Mouse (Mus musculus) limb, embryonic 15.5 days (tissue): ENCODE results near the gene Edem3. TPM values are rescaled to one million over a fixed set of nuclear protein-coding genes. Genes with fewer than 3 reads are reported as not detected.
"Not testable (repeated sequence)": the region's sequence is repeated elsewhere in the genome, so short reads cannot be mapped to it uniquely, and the experiment has no call there.

Experiments used
- ATAC-seq: fragments of 200-750 bp; cut with Nextera tagmentation; 2 replicates; pipeline ENCODE4 v1.8.0; 2017; ENCODE audit warnings: low read depth, moderate TSS enrichment; ENCODE audit not compliant: insufficient number of reproducible peaks, low FRiP score, low TSS enrichment
- H3K27ac ChIP-seq: fragments of 300-500 bp; sonication (generic); 2 replicates; pipeline ENCODE4 v1.5.1; 2015; ENCODE audit warnings: moderate library complexity, mild to moderate bottlenecking, inconsistent platforms
- H3K27me3 ChIP-seq: fragments of 300-500 bp; sonication (generic); 2 replicates; pipeline ENCODE4 v1.6.1; 2015; ENCODE audit warnings: inconsistent platforms
- H3K36me3 ChIP-seq: fragments of 300-500 bp; sonication (generic); 2 replicates; pipeline ENCODE4 v1.6.1; 2015; ENCODE audit warnings: inconsistent platforms
- H3K4me1 ChIP-seq: fragments of 300-500 bp; sonication (generic); 2 replicates; pipeline ENCODE4 v1.6.1; 2015; ENCODE audit warnings: inconsistent platforms
- H3K4me2 ChIP-seq: fragments of 300-500 bp; sonication (generic); 2 replicates; pipeline ENCODE4 v1.6.1; 2015; ENCODE audit warnings: mild to moderate bottlenecking, inconsistent platforms
- H3K4me3 ChIP-seq: fragments of 300-500 bp; sonication (generic); 2 replicates; pipeline ENCODE4 v1.5.1; 2015; ENCODE audit warnings: mild to moderate bottlenecking, inconsistent platforms
- H3K9ac ChIP-seq: fragments of 300-500 bp; sonication (generic); 2 replicates; pipeline ENCODE4 v1.6.1; 2015; ENCODE audit warnings: inconsistent platforms
- H3K9me3 ChIP-seq: fragments of 300-500 bp; sonication (generic); 2 replicates; pipeline ENCODE4 v1.6.1; 2016; ENCODE audit warnings: inconsistent platforms
- WGBS: fragments of 180-500 bp; shearing (Covaris S2); methylation state at CpG from one replicate; pipeline ENCODE4 v1.1.7; 2015; 5-methylcytosine and 5-hydroxymethylcytosine counted together
- polyA plus RNA-seq: library from polyadenylated mRNA; unstranded; fragments of >200 nt; fragmentation: Nextera tagmentation; extraction: Ambion mirVana; gene quantifications from 2 replicates; pipeline ENCODE4 v1.2.1, GENCODE M21; 2015

Edem3 gene
- polyA plus RNA-seq, 1 experiment from 2014 or later = 19.1 TPM

GRCm38 (mm10) chr1:151820457-151820856, 65.3 kb downstream of the Edem3 start:
- Histone ChIP-seq H3K4me3 (no peak overlapping the region), H3K27ac (no peak overlapping the region), H3K4me2 (no peak overlapping the region), H3K36me3 (peaks cover 36% of the 10 kb centered on the region), H3K4me1 (no peaks in the 10 kb centered on the region), H3K9me3 (no peaks in the 10 kb centered on the region), H3K27me3 (no peaks in the 10 kb centered on the region), H3K9ac (no peak overlapping the region)
- WGBS = 23% methylated on average over 5 of the region's 5 CpGs
- no peak for ATAC-seq

- no peak overlapping the region for H3K4me2 ChIP-seq
- no peaks in the 10 kb centered on the region for H3K27me3 ChIP-seq
- H3K9me3 ChIP-seq = no peaks in the 10 kb centered on the region
- H3K9ac ChIP-seq = no peak overlapping the region
- H3K4me1 ChIP-seq = no peaks in the 10 kb centered on the region
- no peak overlapping the region for H3K27ac ChIP-seq
- H3K4me3 ChIP-seq = no peak overlapping the region
- 0 out of 2 replicates have a peak, but pooled peaks cover 3% of the 10 kb centered on the region for H3K36me3 ChIP-seq
- WGBS = 74% methylated on average over 7 of the region's 7 CpGs
- ATAC-seq = no peak
Observed at GRCm38 (mm10) chr1:151825065-151825464, 69.9 kb downstream of the Edem3 start.

DNA sequence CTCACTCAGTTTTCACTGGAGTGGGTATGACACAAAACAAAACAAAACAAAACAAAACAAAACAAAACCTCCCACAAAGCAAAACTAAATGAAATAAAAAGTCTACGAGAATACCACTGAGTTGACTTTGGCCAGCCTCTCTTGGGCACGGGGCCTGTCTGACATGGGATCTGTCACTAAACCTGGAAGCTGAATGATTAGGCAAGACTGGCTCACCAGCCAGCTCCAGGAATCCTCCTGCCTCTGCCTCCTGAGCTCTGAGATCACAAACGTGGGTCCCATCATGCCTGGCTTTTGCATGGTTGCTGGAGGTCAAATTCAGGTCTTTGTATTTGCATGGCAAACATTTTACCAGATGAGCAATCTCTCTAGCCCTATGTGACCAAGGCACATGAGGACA, 76.6 kb downstream of the Edem3 start:
- H3K9ac ChIP-seq = no peak overlapping the region
- H3K27me3 ChIP-seq = no peaks in the 10 kb centered on the region
- H3K36me3 ChIP-seq = no peaks in the 10 kb centered on the region
- H3K9me3 ChIP-seq = peaks cover 6% of the 10 kb centered on the region; the same call in 1 of the 2 replicates
- WGBS = 89% methylated on average over 3 of the region's 3 CpGs
- no peak overlapping the region for H3K4me3 ChIP-seq
- ATAC-seq = no peak
- H3K27ac ChIP-seq = no peak overlapping the region
- H3K4me2 ChIP-seq = no peak overlapping the region
- H3K4me1 ChIP-seq = no peaks in the 10 kb centered on the region

DNA sequence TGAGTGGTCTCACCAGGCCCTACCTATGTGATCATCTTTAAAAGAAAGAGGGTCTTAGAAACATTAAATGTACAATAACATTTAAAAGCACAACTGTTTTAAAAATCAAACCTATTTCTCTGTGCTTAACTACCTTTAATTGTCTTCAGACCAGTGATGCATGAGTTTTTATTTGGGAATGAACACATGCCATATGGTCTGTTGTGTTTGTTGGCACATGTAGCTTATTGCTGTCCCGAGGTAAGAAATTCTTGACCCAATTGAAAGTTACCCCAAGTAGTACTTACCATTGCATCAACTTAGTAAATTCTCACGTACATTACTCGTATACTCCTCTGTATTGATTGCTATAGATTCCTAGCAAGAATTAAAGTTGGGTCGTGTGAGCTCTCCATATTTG, 80.1 kb downstream of the Edem3 start:
- ATAC-seq = no peak
- Histone ChIP-seq H3K9ac (no peak overlapping the region), H3K4me1 (no peaks in the 10 kb centered on the region), H3K27ac (no peak overlapping the region), H3K36me3 (no peaks in the 10 kb centered on the region), H3K4me3 (no peak overlapping the region), H3K9me3 (peaks cover 6% of the 10 kb centered on the region; the same call in 1 of the 2 replicates), H3K27me3 (no peaks in the 10 kb centered on the region), H3K4me2 (no peak overlapping the region)
- 82% methylated on average over 4 of the region's 4 CpGs for WGBS

GRCm38 (mm10) chr1:151840345-151840744, 85.2 kb downstream of the Edem3 start:
- not testable (repeated sequence) for H3K9me3 ChIP-seq, H3K4me3 ChIP-seq, H3K4me1 ChIP-seq, H3K27ac ChIP-seq, H3K9ac ChIP-seq, H3K4me2 ChIP-seq, H3K27me3 ChIP-seq, H3K36me3 ChIP-seq, ATAC-seq
- 88% methylated on average over 1 of the region's 1 CpGs for WGBS

DNA sequence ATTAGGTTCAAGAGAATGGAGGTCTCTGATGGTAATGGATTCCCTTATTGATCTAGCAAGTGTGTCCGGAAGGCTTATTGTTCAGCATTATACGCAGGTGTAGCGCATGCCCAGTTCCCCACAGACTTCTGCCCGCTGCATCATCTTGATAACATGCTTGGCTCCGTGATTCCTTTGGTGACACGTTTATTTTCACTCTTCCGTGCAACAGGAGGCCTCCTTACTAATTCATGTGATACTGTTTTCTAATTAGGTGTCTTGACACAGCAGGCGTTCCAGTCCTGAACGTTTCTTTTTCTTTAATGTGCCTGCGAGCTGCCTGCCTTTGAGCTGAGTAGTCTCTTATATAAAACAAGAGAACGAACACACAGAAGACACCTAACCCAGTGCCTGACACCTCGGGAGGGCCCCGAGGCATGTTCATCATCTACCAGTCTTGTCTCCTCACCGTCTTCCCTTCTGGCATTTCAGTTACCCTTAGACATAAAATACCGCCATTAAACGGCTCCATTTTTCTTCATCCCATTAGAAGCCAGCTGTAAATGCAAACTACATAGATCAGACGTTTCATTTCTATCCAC, 90.2 kb downstream of the Edem3 start:
- Histone ChIP-seq H3K4me1 (peaks cover 10% of the 10 kb centered on the region; the same call in 1 of the 2 replicates), H3K4me2 (no peak overlapping the region), H3K27me3 (peaks cover 6% of the 10 kb centered on the region; the same call in 1 of the 2 replicates), H3K9ac (no peak overlapping the region), H3K9me3 (no peaks in the 10 kb centered on the region), H3K27ac (no peak overlapping the region), H3K36me3 (no peaks in the 10 kb centered on the region), H3K4me3 (no peak overlapping the region)
- ATAC-seq = no peak
- 58% methylated on average over 17 of the region's 17 CpGs for WGBS

DNA sequence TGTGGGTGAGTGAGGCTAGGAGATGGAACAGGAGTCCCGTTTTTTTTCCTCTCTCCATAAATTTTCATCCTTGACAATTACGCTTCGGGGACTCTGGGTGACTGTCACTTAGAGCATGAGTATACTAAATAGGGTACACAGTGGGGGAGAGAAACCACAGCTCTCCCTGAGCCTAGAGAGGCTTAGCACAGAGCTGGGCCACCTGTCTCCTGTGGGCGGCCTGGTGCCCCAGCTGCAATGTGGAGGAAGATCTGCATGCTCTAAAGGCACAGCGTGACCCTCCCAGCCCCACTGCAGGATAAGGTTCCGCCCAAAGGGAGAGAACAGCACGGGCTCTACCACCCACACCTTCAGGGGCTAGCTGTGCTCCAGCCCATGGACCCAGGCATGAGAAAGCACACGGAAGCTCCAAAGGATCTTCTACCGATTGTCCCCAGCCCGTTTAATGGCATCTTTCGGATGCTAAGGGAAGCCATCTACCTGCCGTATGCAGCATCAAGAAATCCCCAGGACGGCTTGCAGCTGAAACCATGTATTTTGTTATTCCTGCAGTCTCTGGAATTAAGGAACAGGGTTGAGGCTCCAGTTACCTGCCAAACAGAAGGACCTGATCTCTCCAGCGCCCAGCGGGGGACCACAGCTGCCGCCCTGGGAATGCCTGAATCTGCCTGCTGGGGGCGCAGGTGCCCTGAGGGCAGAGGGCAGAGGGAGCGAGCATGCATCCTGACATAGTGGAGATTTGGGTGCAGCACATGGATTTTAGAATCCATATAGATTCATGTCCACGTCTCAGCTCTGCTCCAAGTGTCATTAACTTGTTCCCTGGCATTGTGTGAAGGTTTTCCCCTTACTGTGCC, 91.0 kb downstream of the Edem3 start:
- Histone ChIP-seq H3K9me3 (no peaks in the 10 kb centered on the region), H3K27me3 (peaks cover 6% of the 10 kb centered on the region; the same call in 1 of the 2 replicates), H3K9ac (no peak overlapping the region), H3K4me2 (no peak overlapping the region), H3K36me3 (no peaks in the 10 kb centered on the region), H3K27ac (no peak overlapping the region), H3K4me1 (peaks cover 10% of the 10 kb centered on the region; the same call in 1 of the 2 replicates), H3K4me3 (no peak overlapping the region)
- WGBS = 58% methylated on average over 19 of the region's 19 CpGs
- 0 out of 2 replicates have a peak, but pooled peaks have one; percentile 48 for ATAC-seq

DNA sequence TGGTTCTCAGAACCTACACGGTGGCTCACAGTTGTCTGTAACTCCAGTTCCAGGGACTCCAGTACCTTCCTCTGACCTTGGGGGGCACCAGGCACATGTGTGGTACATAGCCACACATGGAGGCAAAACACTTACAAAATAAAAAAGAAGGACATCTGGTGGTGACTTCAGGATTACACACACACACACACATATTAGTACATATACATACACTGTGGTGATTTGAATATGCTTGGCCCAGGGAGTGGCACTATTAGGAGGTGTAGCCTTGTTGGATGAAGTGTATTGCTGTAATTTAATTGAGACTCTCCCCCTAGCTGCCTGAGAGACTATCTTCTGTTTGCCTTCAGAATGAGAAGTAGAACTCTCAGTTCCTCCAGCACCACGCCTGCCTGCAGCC, 93.1 kb downstream of the Edem3 start:
- H3K9me3 ChIP-seq = no peaks in the 10 kb centered on the region
- H3K4me3 ChIP-seq = no peak overlapping the region
- H3K9ac ChIP-seq = no peak overlapping the region
- WGBS = 95% methylated on average over 2 of the region's 2 CpGs
- H3K4me2 ChIP-seq = no peak overlapping the region
- no peak overlapping the region for H3K27ac ChIP-seq
- H3K4me1 ChIP-seq = peaks cover 10% of the 10 kb centered on the region; the same call in 1 of the 2 replicates
- H3K27me3 ChIP-seq = peaks cover 6% of the 10 kb centered on the region; the same call in 1 of the 2 replicates
- H3K36me3 ChIP-seq = no peaks in the 10 kb centered on the region
- no peak for ATAC-seq

DNA sequence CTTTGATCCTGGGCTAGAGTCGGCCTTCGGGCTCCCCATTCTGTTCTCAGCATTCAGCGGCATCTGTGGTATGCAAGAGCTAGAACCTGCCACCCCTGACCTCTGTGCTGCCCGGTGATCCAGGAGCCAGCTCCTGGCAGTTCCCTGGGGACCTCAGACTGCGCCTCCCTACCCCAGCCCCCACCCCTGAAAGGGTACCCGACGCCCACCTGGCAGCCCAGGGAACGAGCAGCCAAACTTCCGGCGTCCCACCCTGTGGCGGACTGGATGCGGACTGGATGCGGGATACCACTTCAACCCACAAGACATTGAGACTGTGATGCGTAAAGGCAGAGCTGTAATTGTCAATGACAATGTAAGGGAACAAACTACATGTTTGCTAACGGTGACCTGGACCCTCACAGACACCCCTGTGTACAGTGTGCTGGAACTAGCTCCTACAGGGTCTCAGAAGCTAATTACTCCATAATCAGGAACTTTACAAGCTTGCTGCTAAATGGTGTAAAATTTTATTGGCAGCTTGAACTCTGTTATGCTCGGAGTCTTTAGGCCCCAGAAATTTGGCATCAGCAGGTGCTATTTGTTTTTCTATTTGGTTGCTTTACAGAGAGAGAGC, 94.9 kb downstream of the Edem3 start:
- Histone ChIP-seq H3K27me3 (peaks cover 6% of the 10 kb centered on the region; the same call in 1 of the 2 replicates), H3K9ac (no peak overlapping the region), H3K9me3 (no peaks in the 10 kb centered on the region), H3K4me2 (no peak overlapping the region), H3K36me3 (no peaks in the 10 kb centered on the region), H3K4me1 (peaks cover 10% of the 10 kb centered on the region; the same call in 1 of the 2 replicates), H3K27ac (no peak overlapping the region), H3K4me3 (no peak overlapping the region)
- ATAC-seq = no peak
- 59% methylated on average over 16 of the region's 16 CpGs for WGBS

- ATAC-seq = no peak
- Histone ChIP-seq H3K27me3 (peaks cover under 1% of the 10 kb centered on the region; the same call in 1 of the 2 replicates), H3K9ac (no peak overlapping the region), H3K27ac (no peak overlapping the region), H3K4me2 (no peak overlapping the region), H3K4me1 (peaks cover 7% of the 10 kb centered on the region; the same call in 1 of the 2 replicates), H3K4me3 (no peak overlapping the region), H3K36me3 (no peaks in the 10 kb centered on the region), H3K9me3 (no peaks in the 10 kb centered on the region)
- WGBS = 84% methylated on average over 20 of the region's 20 CpGs
Observed at GRCm38 (mm10) chr1:151851051-151851848, 96.1 kb downstream of the Edem3 start.

GRCm38 (mm10) chr1:151851976-151852375, 96.8 kb downstream of the Edem3 start:
- H3K4me1 ChIP-seq = peaks cover 4% of the 10 kb centered on the region; the same call in 1 of the 2 replicates
- no peaks in the 10 kb centered on the region for H3K9me3 ChIP-seq
- 62% methylated on average over 3 of the region's 3 CpGs for WGBS
- no peak overlapping the region for H3K4me2 ChIP-seq
- H3K4me3 ChIP-seq = no peak overlapping the region
- H3K36me3 ChIP-seq = no peaks in the 10 kb centered on the region
- H3K27ac ChIP-seq = no peak overlapping the region
- no peak overlapping the region for H3K9ac ChIP-seq
- H3K27me3 ChIP-seq = no peaks in the 10 kb centered on the region
- no peak for ATAC-seq
